Mouse (Mus musculus): ENCODE measurements around the gene Foxred2. TPM values are rescaled to one million over a fixed set of nuclear protein-coding genes. Genes with fewer than 3 reads are reported as not detected.

The Foxred2 gene
- total and polyA plus RNA-seq, 3 experiments: 0.39 to 0.96 (median 0.84) TPM

DNA sequence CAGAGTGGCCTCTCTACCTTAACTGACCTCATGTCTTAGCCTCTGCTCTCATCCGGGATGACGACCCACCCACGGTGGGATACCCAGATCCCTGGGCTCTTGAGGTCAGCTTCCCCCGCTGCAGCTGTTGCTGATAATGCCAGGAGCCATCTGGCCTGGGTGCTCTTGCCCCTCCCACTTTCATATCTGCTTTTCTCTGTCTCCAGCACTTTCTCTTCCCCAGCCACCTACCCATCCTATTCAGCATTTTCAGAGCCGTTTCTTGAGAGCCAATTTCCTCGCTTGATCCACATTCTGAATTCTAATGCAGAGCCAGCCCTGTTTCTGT, 24.9 kb downstream of the Foxred2 start:
- intact Hi-C loops (cut with DNase I): loop anchor here (5.0 to 10.0 kb wide), 2 partner anchors 183 to 241 kb away; partner anchors contain the start of gene Ift27
- Histone ChIP-seq H3K79me2 (replicated peaks; ENCODE audit: control insufficient read depth, insufficient read depth, low read length) (no peaks in the 10 kb centered on the region), H3K27ac (no peak overlapping the region), H3K4me3 (no peak overlapping the region), H3K9ac (ENCODE audit: low read depth, low read length) (no peak overlapping the region), H3K27me3 (ENCODE audit: control insufficient read depth, insufficient read depth, low read length) (no peaks in the 10 kb centered on the region), H3K4me1 (ENCODE audit: control insufficient read depth, insufficient read depth, low read length) (peaks cover 12% of the 10 kb centered on the region), H3K36me3 (ENCODE audit: control insufficient read depth, insufficient read depth, low read length) (no peaks in the 10 kb centered on the region)
- WGBS: 36% methylated on average over 6 of the region's 6 CpGs
- peak; percentile 42 to 51 for DNase-seq
- TF ChIP-seq CTCF (IDR thresholded peaks at IDR 0.05) (no peak), EP300 (IDR thresholded peaks at IDR 0.05; ENCODE audit: insufficient read depth, low read depth, low read length) (no peak), POLR2A (IDR thresholded peaks at IDR 0.05; ENCODE audit: insufficient read depth, low read depth, low read length) (no peak)

- Histone ChIP-seq H3K27me3 (ENCODE audit: control insufficient read depth, insufficient read depth, low read length) (no peaks in the 10 kb centered on the region), H3K9ac (ENCODE audit: low read depth, low read length) (no peak overlapping the region), H3K4me3 (no peak overlapping the region), H3K79me2 (replicated peaks; ENCODE audit: control insufficient read depth, insufficient read depth, low read length) (no peaks in the 10 kb centered on the region), H3K4me1 (ENCODE audit: control insufficient read depth, insufficient read depth, low read length) (peaks cover 12% of the 10 kb centered on the region), H3K27ac (no peak overlapping the region), H3K36me3 (ENCODE audit: control insufficient read depth, insufficient read depth, low read length) (no peaks in the 10 kb centered on the region)
- intact Hi-C loops (cut with DNase I): loop anchor here (5.0 to 10.0 kb wide), 2 partner anchors 184 to 241 kb away; partner anchors contain the start of gene Ift27
- DNase-seq: peak in 1 of 2 experiments; percentile 27
- TF ChIP-seq CTCF (IDR thresholded peaks at IDR 0.05): no peak
- no peak for TF ChIP-seq POLR2A (IDR thresholded peaks at IDR 0.05; ENCODE audit: insufficient read depth, low read depth, low read length)
- no peak for TF ChIP-seq EP300 (IDR thresholded peaks at IDR 0.05; ENCODE audit: insufficient read depth, low read depth, low read length)
- WGBS: 62% methylated on average over 6 of the region's 6 CpGs
Measured at GRCm38 (mm10) chr15:77930986-77931688, 25.4 kb downstream of the Foxred2 start.

DNA sequence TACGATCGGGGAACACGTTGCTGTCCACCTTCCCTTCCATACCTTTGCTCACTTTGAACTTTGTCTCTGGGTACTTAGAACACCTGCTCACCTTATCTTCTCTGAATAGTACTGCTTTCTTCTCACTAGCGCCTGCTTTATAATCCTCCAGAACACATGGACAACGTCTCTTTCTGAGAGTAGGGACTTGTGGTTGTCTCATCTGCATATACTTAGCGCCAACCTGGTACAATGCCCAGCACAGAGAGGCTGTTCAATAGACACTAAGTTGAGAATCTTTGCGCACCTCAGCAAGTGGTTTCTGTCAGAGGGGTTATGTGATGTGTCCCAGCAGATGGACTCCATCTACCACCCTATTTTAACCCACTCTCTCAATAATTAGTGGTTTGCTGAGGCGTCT, 26.7 kb downstream of the Foxred2 start:
- H3K9ac ChIP-seq (ENCODE audit: low read depth, low read length): peak overlapping the region; percentile 45
- H3K27ac ChIP-seq: peak overlapping the region; percentile 95
- peaks cover 12% of the 10 kb centered on the region for H3K4me1 ChIP-seq (ENCODE audit: control insufficient read depth, insufficient read depth, low read length)
- intact Hi-C loops (cut with DNase I): loop anchor here (2.0 to 10.0 kb wide), 3 partner anchors 41 to 242 kb away; partner anchors contain the start of genes Eif3d and Ift27
- H3K27me3 ChIP-seq (ENCODE audit: control insufficient read depth, insufficient read depth, low read length): no peaks in the 10 kb centered on the region
- H3K36me3 ChIP-seq (ENCODE audit: control insufficient read depth, insufficient read depth, low read length): no peaks in the 10 kb centered on the region
- H3K79me2 ChIP-seq (replicated peaks; ENCODE audit: control insufficient read depth, insufficient read depth, low read length): no peaks in the 10 kb centered on the region
- peak overlapping the region; percentile 98 for H3K4me3 ChIP-seq
- no peak for DNase-seq
- TF ChIP-seq POLR2A (IDR thresholded peaks at IDR 0.05; ENCODE audit: insufficient read depth, low read depth, low read length) (no peak), CTCF (IDR thresholded peaks at IDR 0.05) (no peak), EP300 (IDR thresholded peaks at IDR 0.05; ENCODE audit: insufficient read depth, low read depth, low read length) (no peak)
- WGBS: 47% methylated on average over 8 of the region's 8 CpGs

- Histone ChIP-seq H3K4me1 (ENCODE audit: control insufficient read depth, insufficient read depth, low read length) (peaks cover 9% of the 10 kb centered on the region), H3K79me2 (replicated peaks; ENCODE audit: control insufficient read depth, insufficient read depth, low read length) (no peaks in the 10 kb centered on the region), H3K27ac (peak within 1 kb of the TSS; percentile 95), H3K9ac (ENCODE audit: low read depth, low read length) (peak within 1 kb of the TSS; percentile 82), H3K36me3 (ENCODE audit: control insufficient read depth, insufficient read depth, low read length) (no peaks in the 10 kb centered on the region), H3K4me3 (peak within 1 kb of the TSS; percentile 98), H3K27me3 (ENCODE audit: control insufficient read depth, insufficient read depth, low read length) (no peaks in the 10 kb centered on the region)
- intact Hi-C loops (cut with DNase I): loop anchor here (2.0 kb wide), 1 partner anchor 42 kb away; the partner anchor contains the start of gene Eif3d
- peak; percentile 93 to 98 for DNase-seq
- under 1% methylated on average over 34 of the region's 34 CpGs for WGBS
- TF ChIP-seq POLR2A (IDR thresholded peaks at IDR 0.05; ENCODE audit: insufficient read depth, low read depth, low read length): peak; percentile 89
- TF ChIP-seq EP300 (IDR thresholded peaks at IDR 0.05; ENCODE audit: insufficient read depth, low read depth, low read length): peak; percentile 78; the same call in 1 of the 2 replicates
- peak; percentile 22 for TF ChIP-seq CTCF (IDR thresholded peaks at IDR 0.05)
Measured at GRCm38 (mm10) chr15:77928673-77929331, 27.7 kb downstream of the Foxred2 start, which contains the start of gene Txn2. Txn2 (minus strand) TSS chr15:77929006.

- no peak for DNase-seq
- Histone ChIP-seq H3K79me2 (replicated peaks; ENCODE audit: control insufficient read depth, insufficient read depth, low read length) (no peaks in the 10 kb centered on the region), H3K27me3 (ENCODE audit: control insufficient read depth, insufficient read depth, low read length) (no peaks in the 10 kb centered on the region), H3K27ac (peak overlapping the region; percentile 95), H3K4me1 (ENCODE audit: control insufficient read depth, insufficient read depth, low read length) (peaks cover 6% of the 10 kb centered on the region), H3K4me3 (peak overlapping the region; percentile 98), H3K36me3 (ENCODE audit: control insufficient read depth, insufficient read depth, low read length) (no peaks in the 10 kb centered on the region), H3K9ac (ENCODE audit: low read depth, low read length) (peak overlapping the region; percentile 82)
- TF ChIP-seq POLR2A (IDR thresholded peaks at IDR 0.05; ENCODE audit: insufficient read depth, low read depth, low read length) (no peak), EP300 (IDR thresholded peaks at IDR 0.05; ENCODE audit: insufficient read depth, low read depth, low read length) (no peak), CTCF (IDR thresholded peaks at IDR 0.05) (no peak)
- intact Hi-C loops (cut with DNase I): loop anchor here (2.0 kb wide), 1 partner anchor 43 kb away; the partner anchor contains the start of gene Eif3d
- WGBS: 22% methylated on average over 4 of the region's 4 CpGs
Measured at GRCm38 (mm10) chr15:77928091-77928490, 28.4 kb downstream of the Foxred2 start.
